Mouse (Mus musculus): ENCODE results near the gene Gpr137. TPM values are rescaled to one million over a fixed set of nuclear protein-coding genes. Genes with fewer than 3 reads are reported as not detected.

Gpr137 gene
- polyA plus RNA-seq (2015; fragmentation: Nextera tagmentation; extraction: Ambion mirVana), result 11.0 and 14.9 TPM in 2 replicates

DNA sequence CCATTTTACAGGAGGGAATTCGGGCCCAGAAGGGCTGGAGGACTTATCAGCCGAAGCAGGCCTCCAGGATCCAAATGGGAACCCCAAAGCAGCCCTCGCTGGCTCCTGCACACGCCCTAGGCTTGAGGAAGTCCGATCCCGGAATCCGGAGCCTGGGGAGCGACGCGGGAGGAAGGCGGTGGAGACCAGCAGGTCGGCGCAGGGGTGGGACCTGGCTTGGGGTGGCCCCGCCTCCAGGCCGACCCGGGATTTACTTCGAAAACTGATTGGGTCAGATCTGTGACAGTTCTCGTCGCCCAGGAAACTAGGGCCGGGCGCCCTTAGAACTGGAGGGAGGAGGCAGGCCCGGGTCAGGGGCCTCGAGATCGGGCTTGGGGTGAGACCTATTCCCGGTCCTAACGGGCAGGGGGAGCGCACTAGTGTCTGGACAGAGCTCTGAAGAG, at the start of gene Gpr137:
Gene Gpr137 (minus strand): TSS at position 232 of the 443 bp plus-strand sequence.

DNA sequence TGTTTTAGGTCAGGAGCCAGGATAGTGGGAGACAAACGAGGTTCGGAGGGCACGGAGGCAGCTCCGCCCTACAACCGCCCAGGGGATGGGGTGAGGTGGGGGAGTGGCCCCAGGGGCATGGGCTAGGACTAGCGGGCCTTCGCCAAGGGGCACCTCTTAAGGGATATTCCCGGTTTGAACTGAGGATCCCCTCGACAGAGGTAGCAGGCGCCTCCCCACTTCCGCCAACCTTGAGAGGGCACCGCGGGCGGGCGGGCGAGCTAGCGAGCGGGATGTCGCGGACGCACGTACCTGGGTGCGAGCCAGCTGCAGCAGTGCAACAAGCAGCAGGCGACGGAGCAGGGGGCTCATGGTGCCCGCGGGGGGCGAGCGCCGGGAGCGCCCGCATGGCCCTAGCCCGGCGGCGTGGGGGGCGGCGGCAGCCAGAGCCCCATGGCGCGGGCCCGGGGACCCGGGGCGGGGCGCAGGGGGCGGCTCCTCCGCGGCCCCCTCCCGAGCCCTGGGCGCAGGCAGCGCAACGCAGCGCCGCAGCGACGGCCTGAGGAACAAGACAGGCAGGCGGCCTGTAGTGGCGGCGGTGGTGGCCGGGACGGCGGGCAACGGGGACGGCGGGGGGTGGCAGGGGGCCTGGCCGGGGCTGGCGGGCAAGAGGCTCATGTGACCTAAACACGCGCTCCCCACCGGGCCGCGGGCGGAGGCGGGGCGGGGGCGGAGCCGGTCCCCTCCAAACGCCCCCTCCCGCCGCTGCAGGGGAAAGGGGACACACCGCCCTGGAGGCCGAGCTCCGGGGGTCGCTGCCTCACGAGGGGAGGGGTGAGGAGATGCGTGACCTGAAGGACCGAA, 45.0 kb upstream of the Gpr137 start, which contains the start of gene Vegfb:
Gene Vegfb (minus strand): TSS at position 591 of the 843 bp plus-strand sequence.

DNA sequence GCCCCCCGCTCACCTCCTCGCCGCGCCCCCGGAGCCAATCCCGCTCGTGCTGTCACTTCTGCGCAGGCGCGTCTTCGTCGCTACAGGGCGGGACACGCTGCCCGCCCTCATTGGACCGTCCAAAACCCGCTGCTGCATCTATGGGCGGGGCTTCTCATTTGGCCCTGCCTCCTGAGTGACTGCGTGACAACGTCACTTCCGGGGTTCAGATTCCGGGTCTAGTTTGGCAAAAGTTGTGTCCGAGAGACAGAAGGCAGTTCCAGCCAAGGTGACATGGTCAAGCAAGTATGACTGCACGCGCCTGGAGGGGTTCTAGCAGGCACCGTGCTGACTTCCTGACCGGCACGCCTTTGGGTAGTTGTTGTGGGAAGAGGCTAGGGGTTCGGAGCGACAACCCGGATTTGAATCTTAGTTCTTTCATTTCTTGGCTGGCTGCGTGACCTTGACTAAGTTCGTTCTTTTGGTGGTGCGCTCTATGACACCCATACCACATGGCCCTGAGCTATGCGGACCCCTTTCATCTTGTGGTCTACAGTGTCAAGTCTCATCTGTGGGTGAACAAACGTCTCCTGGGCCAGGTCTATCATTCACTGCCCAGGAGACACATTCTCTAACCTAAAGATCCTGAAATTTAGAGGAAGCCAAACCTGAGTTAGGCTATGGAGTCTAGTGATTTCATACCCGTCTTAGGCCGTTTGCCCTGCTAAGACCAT, 38.3 kb upstream of the Gpr137 start, which contains the start of gene Fkbp2:
Gene Fkbp2 (minus strand): TSS at position 121 of the 713 bp plus-strand sequence.

DNA sequence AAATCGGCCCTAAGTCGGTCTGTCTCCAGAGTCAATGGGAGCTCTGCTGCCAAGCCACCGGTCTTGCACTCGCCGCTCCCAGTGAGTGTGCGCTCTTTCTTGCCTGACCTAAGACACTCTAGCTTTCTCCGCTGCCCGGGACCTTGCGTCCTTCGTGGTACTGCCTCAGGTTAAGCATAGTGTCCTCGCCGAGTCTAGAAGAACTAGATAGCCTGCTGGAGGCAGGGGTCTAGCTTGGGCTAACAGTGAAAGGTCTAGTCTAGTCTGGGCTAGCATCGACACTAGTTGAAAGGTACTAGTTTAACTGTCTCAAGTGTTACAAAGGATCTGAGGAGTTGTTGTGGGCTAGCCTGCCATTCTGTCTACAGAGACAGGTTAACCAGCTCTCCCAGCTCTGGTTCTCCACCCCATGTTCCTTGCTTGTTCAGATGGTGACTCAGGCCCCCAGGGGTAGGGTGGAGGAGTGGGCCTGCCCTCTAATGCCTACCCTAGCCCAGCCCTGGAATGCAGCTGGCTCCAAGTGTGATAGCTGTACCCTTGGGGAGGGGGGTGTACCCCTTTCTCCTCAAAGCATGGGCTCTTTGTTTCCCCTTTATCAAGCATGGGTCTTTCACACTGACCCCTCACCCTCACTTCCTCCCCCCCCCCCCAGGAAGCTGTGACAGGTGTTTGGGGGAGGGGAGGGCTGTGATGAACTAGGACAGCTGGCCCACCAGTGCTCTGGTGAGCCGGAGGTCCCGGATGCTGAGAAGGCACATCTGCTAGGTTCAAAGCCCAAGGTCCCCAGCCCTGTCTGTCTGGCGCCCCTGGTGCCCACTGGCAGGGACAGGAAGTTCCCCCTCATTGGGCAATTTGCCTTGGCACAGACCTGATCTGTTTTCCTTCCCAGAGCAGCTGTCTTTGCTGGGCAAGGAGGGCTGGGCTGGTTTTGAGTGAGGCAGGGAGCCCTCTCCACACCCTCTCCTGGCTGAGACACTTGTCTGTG, 33.5 kb upstream of the Gpr137 start, which contains the start of gene Plcb3:
Gene Plcb3 (minus strand): TSS at position 934 of the 985 bp plus-strand sequence.

DNA sequence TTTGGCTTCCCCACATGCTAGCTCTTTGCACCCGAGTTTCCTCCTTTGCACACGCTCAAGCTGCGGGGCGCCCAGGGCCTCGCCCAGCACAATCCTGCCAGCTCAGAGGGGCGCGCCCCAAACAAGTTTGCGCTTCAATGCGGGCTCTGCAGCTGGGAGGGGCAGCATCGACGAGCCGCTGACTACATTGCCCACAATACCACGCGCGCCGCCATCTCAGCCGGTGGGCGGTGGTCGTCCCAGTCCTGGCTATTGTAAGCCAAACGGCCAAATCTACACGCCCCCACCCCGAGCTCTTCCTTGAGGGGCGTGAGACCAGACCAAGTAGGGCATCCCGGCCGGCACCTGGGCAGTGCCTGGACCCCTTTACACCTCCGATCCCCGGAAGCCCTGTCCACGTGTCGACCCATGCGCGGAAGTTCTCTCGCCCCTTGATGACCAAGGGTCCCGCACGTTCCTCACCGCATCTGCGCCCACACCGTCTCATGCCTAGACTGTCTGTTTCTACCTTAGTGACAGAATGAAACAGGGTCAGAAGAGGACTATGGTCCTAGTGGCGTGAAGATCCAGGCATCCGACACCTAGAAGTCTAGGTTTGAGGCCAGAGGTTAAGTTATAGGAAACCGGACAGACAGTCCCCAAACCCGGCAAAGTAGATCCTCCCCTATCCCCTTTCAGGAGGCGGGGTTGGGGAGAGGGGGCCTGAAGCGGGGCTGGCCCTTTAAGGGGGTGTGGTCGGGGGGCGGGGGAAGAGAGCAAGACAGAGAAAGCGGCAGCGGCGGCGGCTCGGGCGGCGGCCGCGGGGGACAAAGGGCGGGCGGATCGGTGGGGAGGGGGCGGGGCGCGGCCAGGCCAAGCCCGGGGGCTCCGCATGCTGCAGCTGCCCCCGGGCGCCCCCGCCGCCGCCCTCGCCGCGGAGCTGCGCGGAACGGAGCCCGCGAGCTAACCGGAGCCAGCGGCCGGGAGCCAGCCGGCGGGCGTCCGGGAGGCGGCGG, 32.2 kb upstream of the Gpr137 start, which contains the start of gene Ppp1r14b:
Gene Ppp1r14b (plus strand): TSS at position 758 of the 995 bp plus-strand sequence.

DNA sequence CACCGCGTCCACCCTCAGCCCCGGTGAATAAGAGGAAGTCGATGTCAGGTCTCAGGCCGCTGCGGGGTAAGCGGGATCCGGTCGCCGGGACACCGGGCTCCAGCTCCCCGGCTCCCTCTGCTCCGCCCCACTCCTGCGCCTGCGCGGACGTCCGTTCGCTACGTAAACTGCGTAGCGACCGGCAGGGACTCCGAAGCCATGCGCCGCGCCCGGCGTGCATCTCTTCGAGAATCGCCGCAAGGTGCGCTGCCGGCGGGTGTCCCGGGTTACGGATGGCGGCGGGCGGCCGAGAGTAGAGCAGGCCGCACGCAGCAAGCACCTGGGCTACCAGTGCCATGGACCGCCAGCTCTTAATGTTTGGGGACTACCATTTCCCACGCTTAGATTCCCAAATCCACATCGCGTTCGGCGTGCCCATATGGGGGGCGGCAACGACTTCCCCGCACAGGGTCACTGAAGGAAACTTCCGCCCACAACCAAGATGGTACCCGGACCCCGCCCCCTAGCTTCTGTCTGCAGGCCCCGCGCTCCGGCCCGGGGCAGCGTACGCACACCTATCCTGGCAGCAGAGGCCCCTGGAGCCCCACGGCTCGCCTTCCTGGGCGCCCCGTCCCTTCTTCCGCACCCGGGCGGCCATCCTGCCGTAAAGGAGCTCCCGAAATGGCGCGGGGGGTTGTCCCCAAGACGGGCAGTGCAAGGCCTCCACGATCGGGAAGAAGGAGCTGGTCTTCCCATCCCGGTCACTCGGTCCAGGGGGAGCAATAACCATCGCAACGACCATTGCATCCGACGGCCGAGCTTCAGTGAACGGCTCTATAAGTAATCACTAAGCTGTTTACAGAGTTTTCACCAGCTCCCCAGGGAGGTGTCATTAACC, 670 bp downstream of the Gpr137 start, which contains the start of gene Bad:
Gene Bad (plus strand): TSS at position 490 of the 877 bp plus-strand sequence.

DNA sequence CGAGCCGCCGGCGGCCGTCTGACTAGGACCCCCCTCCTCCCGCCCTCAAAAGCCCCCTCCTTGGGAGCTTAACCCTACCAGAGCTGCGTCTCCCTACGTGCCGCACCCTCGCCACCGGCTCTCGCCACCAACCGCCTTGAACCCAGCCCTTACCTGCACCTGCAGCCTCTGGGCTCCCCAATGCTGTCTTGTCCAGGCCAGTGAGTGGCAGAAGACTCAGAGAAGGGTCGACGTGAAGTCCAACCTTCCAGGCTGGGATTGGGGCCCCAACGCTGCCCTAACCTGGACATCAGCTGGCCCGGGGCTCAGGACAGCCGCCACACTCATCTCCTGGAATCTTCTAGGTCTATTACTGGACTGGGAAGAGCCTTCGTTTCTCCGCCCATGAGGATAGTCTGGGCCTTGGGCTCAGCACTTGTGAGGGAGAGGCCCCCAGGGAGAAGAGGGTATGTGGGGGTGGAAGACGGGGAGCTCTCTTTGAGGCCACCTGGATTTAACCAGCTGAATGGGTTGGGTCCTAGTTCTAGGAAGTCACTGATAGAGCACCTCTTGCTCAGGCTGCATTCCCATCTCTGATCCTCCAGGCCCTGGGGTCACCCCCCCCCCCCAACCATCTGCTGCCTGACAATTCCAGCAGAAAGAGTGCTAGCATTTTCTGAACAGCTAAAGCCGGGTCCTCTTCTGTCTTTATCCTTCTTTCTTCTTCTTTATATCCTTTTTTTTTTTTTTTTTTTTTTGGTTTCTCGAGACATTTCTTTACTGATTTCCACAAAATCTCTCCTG, 7.9 kb downstream of the Gpr137 start, which contains the start of gene Kcnk4:
Gene Kcnk4 (minus strand): TSS at position 321 of the 783 bp plus-strand sequence.

DNA sequence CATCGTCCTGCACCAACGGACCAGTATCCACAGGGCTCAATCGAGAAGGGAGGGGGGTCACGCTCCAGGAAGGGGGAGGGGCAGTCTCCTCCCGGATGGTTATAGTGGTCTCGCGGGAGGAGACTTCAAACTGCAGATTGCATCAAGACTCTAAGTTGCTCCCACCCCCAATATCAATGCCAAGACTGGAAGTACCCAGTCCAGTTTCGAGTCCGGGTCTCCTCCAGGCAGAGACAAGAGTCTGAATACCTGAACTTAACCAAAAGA, 17.0 kb downstream of the Gpr137 start, which contains the start of gene Catsperz:
Gene Catsperz (minus strand): TSS at position 74 of the 267 bp plus-strand sequence.

DNA sequence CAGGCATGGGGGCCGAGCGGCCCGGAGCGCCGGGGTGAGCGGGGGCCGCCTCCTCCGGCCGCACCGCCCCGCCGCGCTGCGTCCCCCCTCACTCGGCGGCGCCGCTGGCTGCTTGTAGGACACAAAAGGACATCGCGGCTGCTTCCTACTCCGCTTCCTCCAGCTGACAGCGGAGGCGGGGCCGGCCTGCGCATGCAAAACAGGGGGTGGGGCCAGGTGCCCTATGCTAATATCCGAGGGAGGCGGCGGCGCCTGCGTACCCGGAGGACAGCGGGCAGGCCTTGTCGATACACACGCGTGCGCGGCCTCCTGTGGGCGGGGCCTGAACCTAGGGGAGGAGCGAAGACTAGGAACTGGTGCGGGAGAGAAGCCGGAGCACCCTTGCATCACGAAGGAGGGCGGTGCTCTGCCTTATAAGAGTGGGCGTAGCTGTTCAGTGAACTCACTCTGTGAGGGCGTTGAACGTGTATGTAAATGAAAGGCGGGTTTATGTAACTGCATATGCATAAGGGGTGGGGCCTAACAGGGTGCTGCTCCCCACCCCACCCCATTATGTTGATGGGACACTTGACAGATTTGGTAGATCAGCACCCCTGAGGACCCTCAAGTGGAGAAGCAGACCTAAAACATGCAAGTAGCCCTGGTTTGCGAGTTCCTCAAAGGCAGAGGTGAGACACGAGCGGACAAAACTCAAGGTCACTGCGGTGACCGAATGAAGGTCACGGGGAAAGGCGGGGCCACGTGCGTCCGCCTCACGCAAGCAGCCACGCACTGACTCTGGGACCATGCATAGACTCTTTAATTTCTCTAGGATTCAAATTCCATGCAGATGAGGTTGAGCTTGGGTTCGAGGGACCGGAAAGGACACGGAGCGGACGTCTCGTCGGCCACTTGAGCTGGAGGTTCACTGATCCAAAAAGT, 20.4 kb downstream of the Gpr137 start, which contains the start of gene Esrra:
Gene Esrra (minus strand): TSS at position 167 of the 921 bp plus-strand sequence.

DNA sequence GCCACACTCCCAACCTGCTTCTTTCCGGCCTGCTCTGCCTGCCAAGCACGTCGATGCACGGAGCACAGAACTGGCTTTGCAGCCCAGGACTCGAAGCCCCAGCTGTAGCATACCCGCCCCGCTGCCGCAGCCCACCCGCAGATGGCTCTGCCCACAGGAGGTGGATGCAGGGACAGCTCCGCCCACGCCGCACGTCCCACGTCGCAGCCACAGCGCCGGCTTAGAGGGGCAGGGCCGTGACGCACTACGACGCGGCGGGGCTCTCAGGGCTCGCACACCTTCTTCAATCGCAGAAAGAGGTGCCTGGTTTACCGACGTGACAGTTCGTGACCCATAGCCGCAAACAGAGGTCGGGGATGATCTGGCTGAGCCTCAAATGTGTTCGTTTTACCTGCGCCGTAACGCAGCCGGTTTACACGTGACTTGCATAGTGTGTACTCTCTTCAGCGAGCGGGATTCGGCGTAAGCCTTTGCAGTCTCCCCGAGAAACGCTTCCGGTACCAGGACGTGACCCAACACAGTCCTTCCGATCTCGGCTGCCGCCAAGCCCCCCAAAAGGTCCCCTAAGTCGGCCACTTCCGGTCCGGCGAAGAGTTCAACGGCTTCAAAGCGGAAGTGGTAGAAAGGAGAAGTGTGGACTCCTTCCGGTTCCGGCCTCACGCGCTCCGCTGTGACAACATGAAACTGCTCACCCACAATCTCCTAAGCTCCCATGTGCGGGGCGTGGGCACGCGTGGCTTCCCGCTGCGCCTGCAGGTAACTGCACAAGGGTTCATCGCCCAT, 32.6 kb downstream of the Gpr137 start, which contains the start of the genes Trmt112 and Prdx5:
Gene Trmt112 (plus strand): TSS at position 192 of the 783 bp plus-strand sequence.
Gene Prdx5 (minus strand): TSS at position 600 of the 783 bp plus-strand sequence.

Other genes with a start within 250 kb of the Gpr137 start
- gene Rps6ka4, start 101.8 kb downstream of the Gpr137 start, polyA plus RNA-seq (2015; fragmentation: Nextera tagmentation; extraction: Ambion mirVana), result 11.4 and 13.0 TPM in 2 replicates
- 7.4 and 10.9 TPM in 2 replicates for gene Ccdc88b, start 84.3 kb downstream of the Gpr137 start, polyA plus RNA-seq (2015; fragmentation: Nextera tagmentation; extraction: Ambion mirVana)
- 127 and 129 TPM in 2 replicates for gene Trmt112, start 32.8 kb downstream of the Gpr137 start, polyA plus RNA-seq (2015; fragmentation: Nextera tagmentation; extraction: Ambion mirVana)
- gene Prdx5, start 32.4 kb downstream of the Gpr137 start, polyA plus RNA-seq (2015; fragmentation: Nextera tagmentation; extraction: Ambion mirVana), result 259 and 334 TPM in 2 replicates
- gene Esrra, start 20.7 kb downstream of the Gpr137 start, polyA plus RNA-seq (2015; fragmentation: Nextera tagmentation; extraction: Ambion mirVana), result 7.2 and 9.0 TPM in 2 replicates
- 1.2 and 2.1 TPM in 2 replicates for gene Catsperz, start 17.1 kb downstream of the Gpr137 start, polyA plus RNA-seq (2015; fragmentation: Nextera tagmentation; extraction: Ambion mirVana)
- 0.20 and 0.28 TPM in 2 replicates for gene Kcnk4, start 8.0 kb downstream of the Gpr137 start, polyA plus RNA-seq (2015; fragmentation: Nextera tagmentation; extraction: Ambion mirVana)
- 35.9 and 43.8 TPM in 2 replicates for gene Bad, start 619 bp downstream of the Gpr137 start, polyA plus RNA-seq (2015; fragmentation: Nextera tagmentation; extraction: Ambion mirVana)
- gene Ppp1r14b, start 32.5 kb upstream of the Gpr137 start, polyA plus RNA-seq (2015; fragmentation: Nextera tagmentation; extraction: Ambion mirVana), result 102 and 119 TPM in 2 replicates
- gene Plcb3, start 34.0 kb upstream of the Gpr137 start, polyA plus RNA-seq (2015; fragmentation: Nextera tagmentation; extraction: Ambion mirVana), result 10.4 and 13.6 TPM in 2 replicates
- gene Fkbp2, start 38.0 kb upstream of the Gpr137 start, polyA plus RNA-seq (2015; fragmentation: Nextera tagmentation; extraction: Ambion mirVana), result 70.3 and 74.9 TPM in 2 replicates
- 14.6 and 17.7 TPM in 2 replicates for gene Vegfb, start 45.2 kb upstream of the Gpr137 start, polyA plus RNA-seq (2015; fragmentation: Nextera tagmentation; extraction: Ambion mirVana)
- 14.3 and 18.0 TPM in 2 replicates for gene Dnajc4, start 50.1 kb upstream of the Gpr137 start, polyA plus RNA-seq (2015; fragmentation: Nextera tagmentation; extraction: Ambion mirVana)
- gene Nudt22, start 53.6 kb upstream of the Gpr137 start, polyA plus RNA-seq (2015; fragmentation: Nextera tagmentation; extraction: Ambion mirVana), result 14.0 and 15.2 TPM in 2 replicates
- 3.2 and 3.7 TPM in 2 replicates for gene Trpt1, start 53.7 kb upstream of the Gpr137 start, polyA plus RNA-seq (2015; fragmentation: Nextera tagmentation; extraction: Ambion mirVana)
- gene Fermt3, start 77.0 kb upstream of the Gpr137 start, polyA plus RNA-seq (2015; fragmentation: Nextera tagmentation; extraction: Ambion mirVana), result 123 and 124 TPM in 2 replicates
- gene Stip1, start 97.5 kb upstream of the Gpr137 start, polyA plus RNA-seq (2015; fragmentation: Nextera tagmentation; extraction: Ambion mirVana), result 72.5 and 74.9 TPM in 2 replicates
- gene Macrod1, start 114.3 kb upstream of the Gpr137 start, polyA plus RNA-seq (2015; fragmentation: Nextera tagmentation; extraction: Ambion mirVana), result 7.3 and 8.6 TPM in 2 replicates
- 0.24 and 0.40 TPM in 2 replicates for gene Flrt1, start 163.2 kb upstream of the Gpr137 start, polyA plus RNA-seq (2015; fragmentation: Nextera tagmentation; extraction: Ambion mirVana)

Measured in spleen, postnatal 0 days (tissue).